Mouse (Mus musculus): Measurements from ENCODE around the gene Fig4. TPM values are rescaled to one million over a fixed set of nuclear protein-coding genes. Genes with fewer than 3 reads are reported as not detected.

The Fig4 gene
- polyA plus RNA-seq, 1 experiment from 2014 or later: 14.9 TPM

GRCm38 (mm10) chr10:41278808-41279207 is 24.3 kb downstream of the Fig4 start:
- no peak overlapping the region for H3K9ac ChIP-seq (ENCODE audit: low read depth, low read length)
- ATAC-seq (replicated peaks; ENCODE audit: low FRiP score, low read depth) (no peak), DNase-seq (ENCODE audit: low spot score) (no peak)
- no peaks in the 10 kb centered on the region for H3K27me3 ChIP-seq (ENCODE audit: insufficient read depth, low read length)
- TF ChIP-seq CTCF (IDR thresholded peaks at IDR 0.05; ENCODE audit: low read depth): no peak
- no peaks in the 10 kb centered on the region for H3K4me1 ChIP-seq (replicated peaks; ENCODE audit: insufficient read depth, low read length)
- 0 out of 2 replicates have a peak, but pooled peaks cover 11% of the 10 kb centered on the region for H3K36me3 ChIP-seq (ENCODE audit: insufficient read depth, low read length)
- no peak overlapping the region for H3K4me2 ChIP-seq (ENCODE audit: low read length)
- H3K4me3 ChIP-seq (replicated peaks; ENCODE audit: low read depth, low read length): no peak overlapping the region
- no peak overlapping the region for H3K27ac ChIP-seq
- H3K9me3 ChIP-seq (replicated peaks; ENCODE audit: low read length): no peaks in the 10 kb centered on the region
- WGBS: 92% methylated on average over 1 of the region's 1 CpGs

DNA sequence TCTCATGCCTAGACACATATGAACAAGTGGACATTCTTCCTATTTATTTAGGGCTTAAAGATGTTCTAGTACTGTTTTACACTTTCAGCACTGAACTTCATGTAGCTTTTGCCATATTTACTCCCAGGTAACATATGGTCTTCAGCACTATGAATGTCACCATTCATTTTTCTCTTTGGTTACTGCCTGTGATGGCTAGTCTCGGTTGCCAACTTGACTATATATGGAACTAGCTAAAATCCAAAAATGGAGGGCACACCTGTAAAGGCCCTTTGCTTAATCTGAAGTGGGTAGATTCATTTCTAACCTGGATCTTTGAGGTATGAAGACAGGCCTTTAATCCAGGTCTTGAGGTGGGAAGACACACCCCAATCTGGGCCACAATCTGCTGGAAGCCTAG is 28.2 kb downstream of the Fig4 start:
- Histone ChIP-seq H3K36me3 (ENCODE audit: insufficient read depth, low read length) (0 out of 2 replicates have a peak, but pooled peaks cover 8% of the 10 kb centered on the region), H3K4me1 (replicated peaks; ENCODE audit: insufficient read depth, low read length) (no peaks in the 10 kb centered on the region), H3K4me2 (ENCODE audit: low read length) (no peak overlapping the region), H3K9ac (ENCODE audit: low read depth, low read length) (no peak overlapping the region), H3K4me3 (replicated peaks; ENCODE audit: low read depth, low read length) (no peak overlapping the region), H3K9me3 (replicated peaks; ENCODE audit: low read length) (no peaks in the 10 kb centered on the region), H3K27ac (no peak overlapping the region), H3K27me3 (ENCODE audit: insufficient read depth, low read length) (no peaks in the 10 kb centered on the region)
- TF ChIP-seq CTCF (IDR thresholded peaks at IDR 0.05; ENCODE audit: low read depth): no peak
- ATAC-seq (replicated peaks; ENCODE audit: low FRiP score, low read depth): no peak
- no peak for DNase-seq (ENCODE audit: low spot score)
- 95% methylated on average over 1 of the region's 1 CpGs for WGBS

GRCm38 (mm10) chr10:41271860-41272259 is 31.2 kb downstream of the Fig4 start:
- Histone ChIP-seq H3K4me3 (replicated peaks; ENCODE audit: low read depth, low read length) (no peak overlapping the region), H3K9ac (ENCODE audit: low read depth, low read length) (no peak overlapping the region), H3K36me3 (ENCODE audit: insufficient read depth, low read length) (peaks cover 9% of the 10 kb centered on the region; the same call in 1 of the 2 replicates), H3K4me1 (replicated peaks; ENCODE audit: insufficient read depth, low read length) (no peaks in the 10 kb centered on the region), H3K4me2 (ENCODE audit: low read length) (no peak overlapping the region), H3K9me3 (replicated peaks; ENCODE audit: low read length) (no peaks in the 10 kb centered on the region), H3K27me3 (ENCODE audit: insufficient read depth, low read length) (no peaks in the 10 kb centered on the region), H3K27ac (no peak overlapping the region)
- TF ChIP-seq CTCF (IDR thresholded peaks at IDR 0.05; ENCODE audit: low read depth): peak; percentile 67
- WGBS: 62% methylated on average over 7 of the region's 7 CpGs
- DNase-seq (ENCODE audit: low spot score): peak; percentile 31
- ATAC-seq (replicated peaks; ENCODE audit: low FRiP score, low read depth): no peak

GRCm38 (mm10) chr10:41261889-41262288 is 41.2 kb downstream of the Fig4 start:
- Histone ChIP-seq H3K36me3 (ENCODE audit: insufficient read depth, low read length) (peaks cover 6% of the 10 kb centered on the region; the same call in 1 of the 2 replicates), H3K27ac (no peak overlapping the region), H3K4me3 (replicated peaks; ENCODE audit: low read depth, low read length) (no peak overlapping the region), H3K4me1 (replicated peaks; ENCODE audit: insufficient read depth, low read length) (no peaks in the 10 kb centered on the region), H3K27me3 (ENCODE audit: insufficient read depth, low read length) (no peaks in the 10 kb centered on the region), H3K9me3 (replicated peaks; ENCODE audit: low read length) (no peaks in the 10 kb centered on the region), H3K9ac (ENCODE audit: low read depth, low read length) (no peak overlapping the region), H3K4me2 (ENCODE audit: low read length) (no peak overlapping the region)
- no peak for ATAC-seq (replicated peaks; ENCODE audit: low FRiP score, low read depth)
- peak; percentile 8 for DNase-seq (ENCODE audit: low spot score)
- TF ChIP-seq CTCF (IDR thresholded peaks at IDR 0.05; ENCODE audit: low read depth): no peak; the same call in 1 of the 2 replicates

- no peak overlapping the region for H3K9ac ChIP-seq (ENCODE audit: low read depth, low read length)
- no peak overlapping the region for H3K4me2 ChIP-seq (ENCODE audit: low read length)
- no peak for DNase-seq (ENCODE audit: low spot score)
- no peaks in the 10 kb centered on the region for H3K9me3 ChIP-seq (replicated peaks; ENCODE audit: low read length)
- ATAC-seq (replicated peaks; ENCODE audit: low FRiP score, low read depth): no peak
- H3K27ac ChIP-seq: no peak overlapping the region
- no peaks in the 10 kb centered on the region for H3K4me1 ChIP-seq (replicated peaks; ENCODE audit: insufficient read depth, low read length)
- 73% methylated on average over 1 of the region's 1 CpGs for WGBS
- peaks cover 6% of the 10 kb centered on the region; the same call in 1 of the 2 replicates for H3K36me3 ChIP-seq (ENCODE audit: insufficient read depth, low read length)
- TF ChIP-seq CTCF (IDR thresholded peaks at IDR 0.05; ENCODE audit: low read depth): no peak
- no peaks in the 10 kb centered on the region for H3K27me3 ChIP-seq (ENCODE audit: insufficient read depth, low read length)
- no peak overlapping the region for H3K4me3 ChIP-seq (replicated peaks; ENCODE audit: low read depth, low read length)
These were observed 41.8 kb downstream of the Fig4 start for GRCm38 (mm10) chr10:41261218-41261617.

DNA sequence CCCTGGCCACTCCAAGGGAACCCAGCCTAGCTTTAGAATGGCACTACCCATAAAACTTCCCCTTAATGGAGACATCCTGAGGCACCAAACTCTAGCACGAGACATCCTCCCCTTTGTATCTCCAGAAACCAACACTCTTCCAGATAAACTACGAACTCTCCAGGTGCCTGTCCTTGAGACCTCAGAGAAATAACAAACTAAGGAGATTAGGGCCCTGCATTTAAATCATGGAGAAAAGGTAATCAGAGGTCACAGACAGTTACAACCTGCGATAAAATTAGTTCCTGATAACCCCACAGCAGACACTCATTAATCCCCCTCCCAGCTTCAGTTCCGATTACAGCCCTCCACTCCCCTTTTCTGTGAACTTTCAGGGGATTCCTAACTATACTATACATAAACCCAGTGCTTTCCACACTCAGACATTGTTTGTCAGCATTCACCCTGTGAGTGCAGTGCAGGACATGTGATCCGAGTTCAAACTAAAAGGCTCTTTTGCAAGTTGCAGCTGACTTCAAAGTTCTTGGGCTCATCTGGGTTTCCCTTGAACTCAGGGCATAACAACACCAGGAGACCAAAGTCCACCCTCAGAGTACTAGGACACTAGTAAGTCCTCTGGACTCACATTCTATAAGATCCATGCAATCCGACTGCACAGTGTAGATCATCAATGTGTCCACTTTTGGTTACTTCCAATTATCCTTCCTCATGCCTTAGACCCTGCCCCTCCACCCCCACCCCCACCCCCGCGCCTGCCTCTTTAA is 42.6 kb downstream of the Fig4 start:
- Histone ChIP-seq H3K4me3 (replicated peaks; ENCODE audit: low read depth, low read length) (no peak overlapping the region), H3K9me3 (replicated peaks; ENCODE audit: low read length) (no peaks in the 10 kb centered on the region), H3K4me2 (ENCODE audit: low read length) (no peak overlapping the region), H3K4me1 (replicated peaks; ENCODE audit: insufficient read depth, low read length) (no peaks in the 10 kb centered on the region), H3K27ac (no peak overlapping the region), H3K9ac (ENCODE audit: low read depth, low read length) (no peak overlapping the region), H3K27me3 (ENCODE audit: insufficient read depth, low read length) (no peaks in the 10 kb centered on the region), H3K36me3 (ENCODE audit: insufficient read depth, low read length) (peaks cover 6% of the 10 kb centered on the region; the same call in 1 of the 2 replicates)
- DNase-seq (ENCODE audit: low spot score) (no peak), ATAC-seq (replicated peaks; ENCODE audit: low FRiP score, low read depth) (no peak)
- TF ChIP-seq CTCF (IDR thresholded peaks at IDR 0.05; ENCODE audit: low read depth): no peak
- WGBS: 35% methylated on average over 8 of the region's 8 CpGs
